Mouse (Mus musculus): ENCODE measurements at regions not wholly inside any gene's neighbourhood (a gene's known extent, or its start where the extent isn't known, plus 50 kb on each side); places are given as distances from the start of the nearest gene placed in this dataset. TPM values are rescaled to one million over a fixed set of nuclear protein-coding genes. Genes with fewer than 3 reads are reported as not detected.

DNA sequence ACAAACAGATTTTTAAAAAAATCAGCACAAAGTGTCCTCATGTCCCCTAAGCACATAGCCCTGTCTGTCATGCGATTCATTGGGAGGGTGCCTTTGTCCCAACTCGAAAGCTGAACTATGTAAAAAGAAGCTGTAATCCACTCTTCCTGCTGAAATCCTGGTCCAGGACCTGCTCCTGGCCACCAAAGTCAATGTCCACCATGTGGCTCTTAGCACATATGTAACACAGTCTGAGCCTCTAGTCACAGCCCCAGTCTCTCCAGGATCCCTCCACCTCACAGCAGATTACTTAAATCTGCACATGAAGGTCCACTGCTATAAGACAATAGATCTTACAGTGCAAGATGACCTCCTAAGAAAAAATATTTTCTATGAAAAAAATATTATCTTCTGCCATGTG lies 108.5 kb upstream of the Fam19a5 start:
- 91% methylated on average over 2 of the region's 2 CpGs for WGBS
- no peaks in the 10 kb centered on the region for H3K36me3 ChIP-seq (ENCODE audit: insufficient read depth, low read length)
- no peak overlapping the region for H3K4me2 ChIP-seq (replicated peaks; ENCODE audit: low read depth, low read length)
- DNase-seq (ENCODE audit: low spot score) (no peak), ATAC-seq (no peak)
- no peak overlapping the region for H3K9ac ChIP-seq (replicated peaks; ENCODE audit: low read depth)
- no peaks in the 10 kb centered on the region for H3K9me3 ChIP-seq (ENCODE audit: low read length)
- no peaks in the 10 kb centered on the region for H3K27me3 ChIP-seq (replicated peaks; ENCODE audit: insufficient read depth, low read length)
- H3K27ac ChIP-seq (ENCODE audit: low read length), result no peak overlapping the region
- TF ChIP-seq EP300 (IDR thresholded peaks at IDR 0.05) (no peak), CTCF (IDR thresholded peaks at IDR 0.05) (no peak)
- no peaks in the 10 kb centered on the region for H3K4me1 ChIP-seq (ENCODE audit: insufficient read depth, low read depth, low read length)
- no peak overlapping the region for H3K4me3 ChIP-seq (ENCODE audit: low read depth, low read length)

DNA sequence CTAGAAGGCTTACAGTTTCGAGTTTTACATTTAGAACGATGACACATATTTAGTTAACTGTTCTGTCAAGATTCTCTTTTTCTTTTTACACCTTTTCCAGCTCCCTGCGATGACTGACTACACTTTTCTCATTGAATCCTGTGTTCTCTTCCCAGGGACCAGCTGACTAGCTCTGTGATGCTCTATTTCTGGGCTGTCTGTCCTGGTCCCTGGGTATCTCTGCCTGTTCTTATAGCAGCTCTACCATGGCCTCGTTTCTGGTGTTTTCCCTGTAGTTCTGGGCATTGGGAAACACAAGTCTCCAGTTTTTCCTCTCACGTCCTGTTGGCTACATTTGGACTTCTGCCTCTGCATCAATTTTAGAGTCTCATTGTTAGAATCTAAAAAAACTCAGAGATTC lies 106.5 kb upstream of the Fam19a5 start:
- no peak for TF ChIP-seq EP300 (IDR thresholded peaks at IDR 0.05)
- TF ChIP-seq CTCF (IDR thresholded peaks at IDR 0.05), result no peak

DNA sequence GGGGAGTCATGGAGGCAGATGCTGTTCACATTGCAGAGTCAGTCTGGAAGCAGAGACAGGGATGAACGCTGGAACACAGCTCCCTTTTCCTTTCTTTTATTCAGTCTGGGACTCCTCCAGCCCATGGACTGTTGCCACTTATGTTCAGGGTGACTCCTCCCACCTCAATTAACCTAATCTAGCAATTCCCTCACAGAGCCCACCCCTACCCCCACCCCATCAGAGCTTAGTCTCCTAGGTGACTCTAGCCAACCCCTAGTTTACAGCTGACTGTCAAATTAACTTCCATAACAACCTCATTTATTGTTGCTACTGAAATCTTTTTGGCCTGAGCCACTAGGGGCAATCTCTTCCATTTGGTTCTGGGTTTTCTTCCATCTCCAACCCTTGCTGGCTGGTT lies 85.2 kb upstream of the Fam19a5 start:
- WGBS, result 43% methylated on average over 1 of the region's 1 CpGs
- Histone ChIP-seq H3K9ac (replicated peaks; ENCODE audit: low read depth) (no peak overlapping the region), H3K4me3 (ENCODE audit: low read depth, low read length) (no peak overlapping the region), H3K27ac (ENCODE audit: low read length) (no peak overlapping the region), H3K4me1 (ENCODE audit: insufficient read depth, low read depth, low read length) (no peaks in the 10 kb centered on the region), H3K36me3 (ENCODE audit: insufficient read depth, low read length) (no peaks in the 10 kb centered on the region), H3K4me2 (replicated peaks; ENCODE audit: low read depth, low read length) (no peak overlapping the region), H3K27me3 (replicated peaks; ENCODE audit: insufficient read depth, low read length) (no peaks in the 10 kb centered on the region), H3K9me3 (ENCODE audit: low read length) (no peaks in the 10 kb centered on the region)
- no peak for DNase-seq (ENCODE audit: low spot score)
- no peak for ATAC-seq
- no peak for TF ChIP-seq EP300 (IDR thresholded peaks at IDR 0.05)
- TF ChIP-seq CTCF (IDR thresholded peaks at IDR 0.05), result no peak

More for the DNA sequence above, 106.5 kb upstream of the Fam19a5 start:
- Histone ChIP-seq H3K27ac (ENCODE audit: low read length) (no peak overlapping the region), H3K27me3 (replicated peaks; ENCODE audit: insufficient read depth, low read length) (no peaks in the 10 kb centered on the region), H3K9ac (replicated peaks; ENCODE audit: low read depth) (no peak overlapping the region), H3K4me2 (replicated peaks; ENCODE audit: low read depth, low read length) (no peak overlapping the region), H3K36me3 (ENCODE audit: insufficient read depth, low read length) (no peaks in the 10 kb centered on the region), H3K4me1 (ENCODE audit: insufficient read depth, low read depth, low read length) (no peaks in the 10 kb centered on the region), H3K9me3 (ENCODE audit: low read length) (no peaks in the 10 kb centered on the region), H3K4me3 (ENCODE audit: low read depth, low read length) (no peak overlapping the region)
- ATAC-seq (no peak), DNase-seq (ENCODE audit: low spot score) (no peak)
- WGBS, result 67% methylated on average over 5 of the region's 5 CpGs

DNA sequence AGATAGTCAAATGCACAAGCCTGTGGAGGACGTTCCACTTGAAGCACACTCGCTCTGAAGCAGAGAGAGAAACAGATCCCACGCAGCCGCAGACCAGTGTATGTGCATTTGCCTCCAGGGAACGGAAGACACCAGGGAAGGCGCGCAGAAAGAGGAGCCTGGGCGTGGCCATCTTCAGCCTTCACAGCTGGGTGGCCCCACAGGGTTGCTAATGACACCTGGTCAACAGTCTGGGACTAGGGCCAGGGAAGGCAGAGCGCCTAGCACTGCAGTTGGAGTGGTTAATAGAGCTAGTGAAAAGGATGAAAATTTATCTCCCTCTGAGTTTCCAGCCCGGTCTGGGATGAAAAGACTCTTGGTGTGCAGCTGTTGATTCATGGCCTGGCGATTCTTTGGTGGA lies 67.9 kb upstream of the Fam19a5 start:
- TF ChIP-seq EP300 (IDR thresholded peaks at IDR 0.05) (no peak), CTCF (IDR thresholded peaks at IDR 0.05) (no peak)
- ATAC-seq, result no peak
- no peaks in the 10 kb centered on the region for H3K36me3 ChIP-seq (ENCODE audit: insufficient read depth, low read length)
- H3K27me3 ChIP-seq (replicated peaks; ENCODE audit: insufficient read depth, low read length), result no peaks in the 10 kb centered on the region
- DNase-seq (ENCODE audit: low spot score), result no peak
- H3K9me3 ChIP-seq (ENCODE audit: low read length), result no peaks in the 10 kb centered on the region
- H3K4me3 ChIP-seq (ENCODE audit: low read depth, low read length), result no peak overlapping the region
- H3K9ac ChIP-seq (replicated peaks; ENCODE audit: low read depth), result no peak overlapping the region
- H3K27ac ChIP-seq (ENCODE audit: low read length), result no peak overlapping the region
- no peaks in the 10 kb centered on the region for H3K4me1 ChIP-seq (ENCODE audit: insufficient read depth, low read depth, low read length)
- no peak overlapping the region for H3K4me2 ChIP-seq (replicated peaks; ENCODE audit: low read depth, low read length)
- WGBS, result 23% methylated on average over 11 of the region's 11 CpGs

DNA sequence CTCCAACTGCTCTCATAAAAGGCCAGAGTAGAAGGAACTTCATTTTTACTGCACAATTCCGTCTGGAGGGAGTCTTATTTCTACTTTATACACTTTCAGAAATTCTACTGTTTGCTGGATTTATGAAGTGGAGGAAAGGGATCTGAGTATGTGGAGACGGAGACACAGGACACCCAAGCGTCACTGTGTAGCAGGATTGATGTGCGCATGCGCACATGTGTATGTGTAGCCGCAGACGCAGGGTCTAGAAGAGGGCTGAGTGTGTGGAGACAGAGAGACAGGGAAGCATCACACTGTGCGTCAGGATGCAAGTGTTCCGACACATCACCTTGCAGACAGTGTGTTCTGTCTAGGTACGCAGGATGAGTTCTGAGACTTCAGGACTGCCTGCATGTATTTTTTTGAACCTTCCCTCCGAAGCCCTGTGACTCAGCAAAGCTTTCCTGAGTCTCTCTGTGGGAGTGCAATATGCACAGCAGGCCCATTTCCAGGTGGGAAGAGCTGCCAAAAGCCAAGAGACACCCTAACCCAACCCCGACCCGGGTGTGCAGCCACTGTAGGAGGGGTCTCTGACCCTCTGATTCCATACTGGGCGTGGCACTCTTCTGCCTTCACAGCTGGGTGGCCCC lies 67.1 kb upstream of the Fam19a5 start:
- TF ChIP-seq EP300 (IDR thresholded peaks at IDR 0.05), result no peak
- TF ChIP-seq CTCF (IDR thresholded peaks at IDR 0.05), result no peak
- no peak for DNase-seq (ENCODE audit: low spot score)
- ATAC-seq, result no peak
- Histone ChIP-seq H3K4me3 (ENCODE audit: low read depth, low read length) (no peak overlapping the region), H3K4me2 (replicated peaks; ENCODE audit: low read depth, low read length) (no peak overlapping the region), H3K4me1 (ENCODE audit: insufficient read depth, low read depth, low read length) (no peaks in the 10 kb centered on the region), H3K9ac (replicated peaks; ENCODE audit: low read depth) (no peak overlapping the region), H3K27me3 (replicated peaks; ENCODE audit: insufficient read depth, low read length) (no peaks in the 10 kb centered on the region), H3K9me3 (ENCODE audit: low read length) (no peaks in the 10 kb centered on the region), H3K36me3 (ENCODE audit: insufficient read depth, low read length) (no peaks in the 10 kb centered on the region), H3K27ac (ENCODE audit: low read length) (no peak overlapping the region)
- 68% methylated on average over 14 of the region's 14 CpGs for WGBS

DNA sequence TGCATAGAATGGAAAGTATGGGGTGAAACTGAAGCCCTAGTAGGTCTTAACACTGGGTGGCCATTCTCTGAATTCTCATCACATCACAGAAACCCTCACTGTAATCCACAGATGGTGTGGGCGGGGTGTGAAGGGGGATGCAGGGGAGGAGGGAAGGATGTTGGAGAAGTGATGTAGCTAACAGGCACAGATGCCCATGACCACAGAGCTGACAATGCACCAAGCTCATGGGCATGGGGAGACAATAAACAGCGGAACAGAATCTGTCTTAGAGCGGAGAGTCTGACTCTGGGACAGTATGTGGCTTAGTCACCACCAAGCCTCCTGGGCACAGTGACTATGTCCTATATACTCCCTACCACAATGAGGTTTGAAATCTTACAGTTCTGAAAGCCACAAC lies 63.3 kb upstream of the Fam19a5 start:
- H3K9me3 ChIP-seq (ENCODE audit: low read length), result no peaks in the 10 kb centered on the region
- H3K4me3 ChIP-seq (ENCODE audit: low read depth, low read length), result no peak overlapping the region
- WGBS, result 88% methylated on average over 3 of the region's 3 CpGs
- no peak for ATAC-seq
- no peak for DNase-seq (ENCODE audit: low spot score)
- no peaks in the 10 kb centered on the region for H3K4me1 ChIP-seq (ENCODE audit: insufficient read depth, low read depth, low read length)
- H3K27me3 ChIP-seq (replicated peaks; ENCODE audit: insufficient read depth, low read length), result no peaks in the 10 kb centered on the region
- no peak overlapping the region for H3K9ac ChIP-seq (replicated peaks; ENCODE audit: low read depth)
- H3K27ac ChIP-seq (ENCODE audit: low read length), result no peak overlapping the region
- H3K4me2 ChIP-seq (replicated peaks; ENCODE audit: low read depth, low read length), result no peak overlapping the region
- TF ChIP-seq EP300 (IDR thresholded peaks at IDR 0.05) (no peak), CTCF (IDR thresholded peaks at IDR 0.05) (no peak)
- H3K36me3 ChIP-seq (ENCODE audit: insufficient read depth, low read length), result no peaks in the 10 kb centered on the region

Small RNAs in the stretch of these regions (microRNA-seq; reads per million reads assigned to microRNA genes)
- gene Gm23416, result not detected

Data from lung, postnatal 0 days (tissue).